Mouse (Mus musculus) left cerebral cortex, postnatal 36 days (tissue): ENCODE measurements around the gene Sars. TPM values are rescaled to one million over a fixed set of nuclear protein-coding genes. Genes with fewer than 3 reads are reported as not detected.

Source experiments
- DNase-seq, 2 experiments: peaks; one replicate each; pipeline ENCODE4 v3.0.0; 2021 to 2022; ENCODE audit warnings: low spot score in 2 of 2, mixed read lengths in 1 of 2
- intact Hi-C: fragments of 180-260 bp; cut with DNase I; formaldehyde crosslinking; loops from one replicate; pipeline ENCODE4 v1.15.1; 2025
- total RNA-seq, 2 experiments: library from RNA; stranded (reverse); gene quantifications; 2 replicates each; pipeline ENCODE4 v1.2.3; 2021

Sars gene
- 100 to 1,000 TPM; 202 to 231 TPM for total RNA-seq

DNA sequence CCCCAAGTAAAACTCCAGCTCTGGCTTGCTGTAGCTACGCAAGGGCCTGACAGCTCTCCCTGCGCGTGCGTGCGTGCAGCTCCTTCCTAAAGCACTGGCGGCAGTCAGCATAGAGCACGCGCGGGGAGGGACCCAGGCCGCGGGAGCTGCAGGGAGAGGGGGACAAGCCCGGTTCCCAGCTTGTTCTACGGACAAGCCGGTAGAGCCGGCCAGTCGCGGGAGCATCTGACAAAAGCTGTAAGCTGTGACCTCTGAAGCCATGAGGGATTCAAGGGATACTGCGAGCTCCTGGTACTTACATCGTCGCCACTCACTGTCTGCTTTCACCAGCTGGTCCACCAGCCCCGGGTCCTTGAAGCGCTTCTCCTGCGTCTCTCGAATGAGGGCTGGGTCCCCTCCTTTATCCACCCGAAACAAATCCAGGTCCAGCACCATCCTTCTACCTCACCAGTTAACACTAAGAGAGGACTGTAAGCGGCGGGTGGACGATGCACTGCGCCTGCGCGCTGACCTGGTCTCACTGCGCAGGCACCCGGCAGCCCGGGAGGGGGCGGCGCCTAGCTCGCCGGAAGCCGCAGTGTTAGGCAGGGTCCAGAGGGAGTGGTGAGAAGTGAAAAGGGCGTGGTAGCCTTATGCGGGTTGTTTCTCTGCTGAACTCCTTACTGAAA, at the start of gene Sars:
Sars (minus strand) TSS at position 512 of the 668 bp plus-strand sequence.
- intact Hi-C loops: loop anchor here (5.0 kb wide), 1 partner anchor 38 kb away; no protein-coding TSS in a partner anchor
- peak; percentile 87 to 90 for DNase-seq

DNA sequence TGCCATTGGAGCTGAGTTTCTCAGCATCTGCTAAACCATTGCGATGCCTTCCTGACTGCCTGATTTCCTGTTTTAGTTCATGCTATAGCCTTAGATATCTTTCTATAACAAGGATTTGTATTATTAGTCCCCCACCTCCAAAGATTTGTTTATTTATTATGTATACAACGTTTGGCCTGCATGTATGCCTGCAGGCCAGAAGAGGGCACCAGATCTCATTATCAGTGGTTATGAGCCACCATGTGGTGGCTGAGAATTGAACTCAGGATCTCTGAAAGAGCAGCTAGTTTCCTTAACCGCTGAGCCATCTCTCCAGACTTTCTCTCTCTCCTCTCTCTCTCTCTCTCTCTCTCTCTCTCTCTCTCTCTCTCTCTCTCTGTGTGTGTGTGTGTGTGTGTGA, 45.0 kb upstream of the Sars start:
- DNase-seq: no peak
- intact Hi-C loops: no loop called here

DNA sequence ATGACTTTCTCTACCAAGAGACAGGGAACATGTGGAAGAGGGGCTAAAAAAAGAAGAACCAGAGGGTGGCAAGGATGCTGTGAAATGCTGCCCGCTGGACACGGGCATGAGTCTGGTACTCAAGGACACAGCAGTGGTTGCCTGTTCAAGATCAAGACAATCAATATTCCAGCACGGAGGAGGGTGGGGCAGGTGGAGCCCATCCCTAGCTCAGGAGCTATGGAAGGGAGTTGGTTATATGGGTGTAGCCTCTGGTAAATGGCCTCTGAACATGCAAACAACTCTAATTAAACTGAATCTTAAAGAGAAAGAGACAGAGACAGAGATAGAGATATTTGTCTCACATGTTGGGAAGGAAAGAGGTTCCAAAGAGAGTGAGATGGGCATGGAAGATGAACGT, 39.7 kb upstream of the Sars start:
- intact Hi-C loops: no loop called here

DNA sequence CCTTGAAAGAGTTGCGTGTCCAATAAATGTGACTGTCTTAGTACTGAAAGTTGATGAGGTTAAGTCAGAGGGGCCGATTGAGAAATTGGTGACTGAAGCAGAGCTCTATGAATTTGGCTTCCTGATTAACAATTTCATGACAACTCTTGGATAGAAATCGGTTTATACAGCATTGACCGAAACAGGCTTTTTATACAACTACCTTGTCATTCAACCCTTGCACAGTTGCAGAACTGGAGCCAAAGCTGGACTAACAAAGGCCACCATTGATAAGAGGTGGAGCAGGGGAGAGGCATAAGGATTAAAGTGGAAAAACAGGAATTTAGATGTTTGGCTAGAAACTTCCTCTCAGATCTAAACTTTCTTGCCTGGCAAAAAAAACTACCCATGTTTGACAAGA, 33.8 kb upstream of the Sars start:
- DNase-seq: no peak
- intact Hi-C loops: no loop called here

More for the DNA sequence above, 39.7 kb upstream of the Sars start:
- no peak for DNase-seq

DNA sequence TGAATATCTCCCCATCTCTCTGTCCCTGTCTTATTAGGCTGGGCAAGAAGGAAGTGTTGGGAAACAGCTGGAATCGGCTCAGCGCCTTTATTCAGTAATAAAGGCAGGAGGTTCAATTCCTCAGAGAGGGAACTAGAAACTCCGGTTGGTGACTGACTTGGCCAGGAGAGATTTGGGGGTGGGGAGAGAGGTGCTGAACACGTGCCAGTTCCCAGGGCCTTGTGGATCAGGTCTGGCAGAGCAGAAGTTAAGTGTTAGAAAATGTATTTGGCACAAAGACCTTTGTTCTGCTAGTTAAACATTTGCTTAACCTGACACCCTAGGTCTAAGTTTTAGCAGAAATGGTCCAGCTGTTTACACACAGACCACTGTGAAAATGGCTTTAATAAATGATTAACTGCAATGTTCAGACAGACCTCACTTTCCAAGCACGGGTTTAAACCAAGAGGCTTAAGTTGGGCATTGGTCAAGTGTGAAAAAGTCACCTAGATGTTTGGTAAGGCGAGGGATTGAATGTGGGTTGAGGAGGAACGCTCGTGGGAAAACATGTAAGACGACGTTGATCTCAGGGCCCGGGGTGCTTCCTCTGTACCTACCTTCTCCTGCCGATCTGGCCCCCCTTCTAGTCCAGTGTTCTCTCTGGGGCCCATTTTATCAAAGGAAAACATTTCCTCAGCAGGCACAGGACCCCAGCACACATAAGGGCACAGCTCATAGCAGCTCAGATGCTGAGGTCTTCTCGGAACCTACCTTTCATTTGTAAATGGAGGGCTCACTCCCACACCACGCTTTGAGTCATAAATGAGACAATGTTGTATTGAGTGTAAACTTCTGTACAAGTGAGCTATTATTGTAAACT, 32.0 kb upstream of the Sars start:
- intact Hi-C loops: no loop called here
- DNase-seq: no peak

DNA sequence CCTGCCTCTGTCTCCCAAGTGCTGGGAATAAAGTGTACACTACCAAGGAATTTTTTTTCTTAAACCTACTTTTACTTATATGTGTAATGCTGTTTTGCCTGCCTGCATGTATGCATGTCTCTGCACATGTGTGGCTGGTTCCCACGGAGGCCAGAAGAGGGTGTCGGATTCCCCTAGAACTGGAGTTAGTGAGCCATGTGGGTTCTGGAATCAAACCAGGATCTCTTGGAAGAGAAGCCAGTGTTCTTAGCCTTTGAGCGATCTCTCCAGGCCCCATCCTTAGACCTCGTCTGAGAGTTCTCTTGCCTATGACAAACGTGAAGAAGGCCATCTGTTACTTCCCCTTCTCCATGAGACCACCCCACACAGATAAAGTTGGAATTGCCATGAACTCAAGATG, 30.5 kb upstream of the Sars start:
- intact Hi-C loops: no loop called here
- DNase-seq: no peak

DNA sequence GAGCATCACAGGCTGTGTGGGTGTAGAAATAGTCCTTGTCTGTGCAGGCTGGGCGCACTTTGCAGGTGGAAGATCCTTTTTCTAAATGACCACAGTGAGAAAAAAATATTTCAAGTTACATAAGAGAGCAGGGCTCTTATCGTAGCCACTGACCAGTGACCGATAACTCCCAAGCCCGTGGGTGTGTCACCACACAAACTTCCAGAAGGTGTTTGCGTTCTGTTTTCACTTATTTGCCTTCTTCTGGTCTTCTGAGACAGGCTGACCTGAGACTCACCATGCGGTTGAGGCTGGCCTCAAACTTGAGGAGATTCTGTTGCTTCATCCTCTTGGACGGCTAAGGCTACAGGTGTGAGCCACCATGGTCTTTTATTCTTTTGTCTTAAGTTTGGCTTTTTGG, 30.0 kb upstream of the Sars start:
- no peak for DNase-seq

DNA sequence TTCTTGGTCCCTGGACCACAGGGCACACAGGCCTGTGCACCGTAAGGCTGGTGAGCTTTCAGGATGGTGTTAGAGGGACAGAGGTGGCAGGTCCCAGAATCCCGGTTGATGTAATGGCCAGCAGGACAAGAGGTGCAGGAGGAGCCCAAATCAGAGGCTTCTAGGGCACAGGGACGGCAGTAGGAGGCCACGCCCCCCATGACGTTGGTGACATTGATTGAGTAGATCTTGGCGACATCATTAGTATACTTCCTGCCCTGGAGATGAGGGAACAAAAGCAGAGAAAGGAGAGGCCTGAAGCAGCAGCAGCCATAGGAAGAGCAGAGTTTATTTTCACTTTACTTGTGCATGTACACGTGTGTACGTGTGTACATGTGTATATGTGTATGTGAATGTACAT, 22.8 kb upstream of the Sars start:
- intact Hi-C loops: no loop called here
- DNase-seq: no peak

More for the DNA sequence above, 30.0 kb upstream of the Sars start:
- intact Hi-C loops: no loop called here

DNA sequence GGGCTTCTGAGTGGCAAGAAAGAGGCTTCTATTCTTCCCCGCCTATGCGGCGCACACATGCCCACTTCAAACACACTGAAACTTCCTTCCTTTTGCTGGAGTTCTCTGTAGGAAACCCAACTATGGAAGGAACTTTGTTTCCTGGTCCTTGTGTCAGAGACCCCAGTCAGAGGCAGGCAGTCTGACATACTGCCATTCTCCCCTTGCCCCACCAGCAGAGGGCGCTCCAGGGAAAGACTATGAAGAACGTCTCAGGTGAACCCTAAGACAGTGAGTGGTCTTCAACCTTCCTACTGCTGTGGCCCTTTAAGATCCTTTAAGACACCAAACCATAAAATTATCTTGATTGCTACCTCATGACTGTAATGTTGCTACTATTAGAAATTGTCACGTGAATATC, 21.4 kb upstream of the Sars start:
- intact Hi-C loops: no loop called here
- peak in 1 of 2 experiments; percentile 19 for DNase-seq

DNA sequence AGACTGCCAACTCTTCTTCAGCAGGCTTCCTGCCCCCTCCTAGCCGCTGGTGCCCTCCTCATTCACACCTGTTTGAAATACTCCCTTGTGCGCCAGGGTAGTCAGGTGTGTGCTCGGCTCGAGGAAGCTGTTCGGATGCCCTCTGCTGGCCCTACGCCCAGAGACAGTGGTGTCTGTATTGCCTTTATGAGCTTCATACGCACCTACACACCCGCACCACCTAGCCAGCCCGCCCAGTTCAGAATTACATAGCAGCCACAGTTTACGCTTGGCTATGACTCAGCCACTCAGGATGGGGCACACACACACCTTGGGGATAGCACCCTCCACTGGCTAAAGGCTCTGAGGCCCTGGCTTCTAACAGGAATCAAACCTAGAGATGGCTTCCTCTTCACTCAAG, 13.9 kb upstream of the Sars start:
- intact Hi-C loops: no loop called here
- DNase-seq: no peak

DNA sequence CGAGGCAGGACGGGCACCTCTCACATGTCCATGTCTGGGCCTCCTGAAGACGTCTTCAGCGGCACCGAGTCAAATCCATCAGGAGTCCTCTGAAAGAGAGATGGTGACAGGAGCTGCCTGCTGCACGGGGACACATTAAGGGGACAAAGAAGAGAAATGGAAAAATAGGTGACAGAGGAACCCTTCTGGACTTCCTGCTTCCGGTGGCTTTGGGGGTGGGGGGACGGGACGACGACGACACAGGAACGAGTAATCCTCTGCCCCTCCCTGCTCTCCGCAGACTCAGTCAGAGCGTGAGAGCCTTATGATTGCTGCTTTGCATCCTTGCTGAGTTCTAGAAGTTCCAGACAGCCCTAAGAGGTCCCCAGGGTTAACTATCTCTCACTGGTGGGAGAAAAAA, 13.4 kb upstream of the Sars start:
- no peak for DNase-seq
- intact Hi-C loops: no loop called here

DNA sequence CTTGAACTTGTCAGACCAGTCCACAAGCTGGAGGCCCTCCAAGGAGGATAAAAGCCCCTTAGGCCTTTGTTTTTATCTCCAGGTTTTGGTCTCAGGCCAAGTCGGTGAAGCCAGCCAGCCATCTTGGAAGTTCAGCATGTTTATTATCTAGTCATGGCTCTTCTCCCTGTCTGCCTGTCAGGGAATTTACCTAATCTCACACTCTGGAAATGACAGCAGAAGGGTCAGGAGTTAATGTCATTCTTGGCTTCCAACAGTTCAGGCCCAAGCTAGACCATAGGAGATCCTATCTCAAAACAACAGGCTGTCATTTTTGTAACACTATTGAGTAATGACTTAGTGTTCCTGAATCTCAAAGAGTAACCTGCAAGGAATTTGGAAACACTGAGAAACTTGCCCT, 9.2 kb upstream of the Sars start:
- DNase-seq: no peak
- intact Hi-C loops: no loop called here

DNA sequence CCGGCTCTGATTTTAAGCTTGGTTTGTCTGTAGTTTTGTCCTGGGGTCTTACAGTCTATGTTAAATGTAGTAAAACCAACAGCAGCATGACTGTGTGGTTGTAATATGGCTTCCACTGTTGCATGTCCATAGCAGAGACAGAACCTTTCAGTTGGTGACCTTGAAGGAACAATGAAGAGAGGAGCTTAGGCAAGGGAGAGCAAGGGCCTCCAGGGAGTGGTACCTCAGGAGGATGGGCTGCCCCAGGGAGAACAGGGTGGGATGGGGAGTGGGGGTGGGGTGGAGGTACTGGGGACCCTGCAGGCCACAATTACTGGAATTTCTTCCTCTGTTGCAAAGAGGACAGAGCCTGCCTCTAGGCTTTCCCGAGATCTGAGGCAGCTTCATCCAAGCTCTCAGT, 7.0 kb upstream of the Sars start:
- intact Hi-C loops: no loop called here

DNA sequence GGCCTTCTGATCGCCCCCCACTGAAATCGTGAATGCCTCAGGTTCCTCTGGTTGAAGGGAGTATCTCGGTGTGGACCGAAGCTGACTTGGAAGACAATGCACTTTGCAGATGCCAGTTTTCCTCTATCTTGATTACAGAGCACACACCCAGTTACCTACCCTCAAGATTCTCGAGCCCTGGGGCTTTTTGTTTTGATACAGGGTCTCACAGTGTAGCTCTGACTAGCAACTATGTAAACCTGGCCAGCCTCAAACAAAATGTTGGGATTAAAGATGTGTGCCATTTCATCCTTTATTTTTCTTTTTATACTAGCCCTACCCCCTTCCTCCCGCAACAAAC, 327 bp upstream of the Sars start:
- intact Hi-C loops: no loop called here

More for the DNA sequence above, 7.0 kb upstream of the Sars start:
- no peak for DNase-seq

DNA sequence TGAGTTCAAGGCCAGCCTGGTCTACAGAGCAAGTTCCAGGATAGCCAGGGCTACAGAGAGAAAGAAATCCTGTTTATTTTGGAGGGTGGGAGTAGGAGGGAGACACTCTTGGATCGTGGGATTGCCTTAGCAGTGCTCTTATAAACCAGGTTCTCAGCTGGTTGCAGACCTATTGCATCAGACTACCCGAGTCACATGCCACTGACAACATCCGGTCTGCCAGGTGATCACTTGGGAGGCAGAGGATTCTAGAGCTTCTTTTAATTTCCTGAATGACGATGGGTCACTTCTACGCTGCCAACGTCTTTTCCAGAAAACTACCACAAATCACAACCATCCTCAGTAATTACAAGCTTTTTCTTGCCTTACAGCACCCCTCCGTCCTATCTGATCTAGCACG, 980 bp downstream of the Sars start:
- DNase-seq: peak; percentile 40 to 43
- intact Hi-C loops: loop anchor here (5.0 kb wide), 1 partner anchor 37 kb away; no protein-coding TSS in a partner anchor

More for the DNA sequence above, 327 bp upstream of the Sars start:
- DNase-seq: no peak

DNA sequence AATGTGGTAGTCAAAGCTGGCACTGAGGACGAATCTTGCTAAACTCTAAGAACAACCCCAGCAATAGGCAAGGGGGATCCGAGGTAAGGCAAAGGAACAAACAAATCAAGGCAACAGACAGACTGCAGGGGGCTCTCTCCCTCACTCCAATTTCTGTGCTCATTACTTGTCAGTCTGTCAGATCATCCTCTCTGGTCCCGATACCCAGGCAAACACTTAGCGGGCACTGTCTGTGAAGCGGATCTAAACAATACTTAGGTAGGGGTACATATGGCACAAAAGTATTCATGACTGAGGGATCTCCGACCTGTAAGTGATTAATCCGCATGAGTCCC, 8.7 kb downstream of the Sars start:
- DNase-seq: no peak
- intact Hi-C loops: no loop called here

DNA sequence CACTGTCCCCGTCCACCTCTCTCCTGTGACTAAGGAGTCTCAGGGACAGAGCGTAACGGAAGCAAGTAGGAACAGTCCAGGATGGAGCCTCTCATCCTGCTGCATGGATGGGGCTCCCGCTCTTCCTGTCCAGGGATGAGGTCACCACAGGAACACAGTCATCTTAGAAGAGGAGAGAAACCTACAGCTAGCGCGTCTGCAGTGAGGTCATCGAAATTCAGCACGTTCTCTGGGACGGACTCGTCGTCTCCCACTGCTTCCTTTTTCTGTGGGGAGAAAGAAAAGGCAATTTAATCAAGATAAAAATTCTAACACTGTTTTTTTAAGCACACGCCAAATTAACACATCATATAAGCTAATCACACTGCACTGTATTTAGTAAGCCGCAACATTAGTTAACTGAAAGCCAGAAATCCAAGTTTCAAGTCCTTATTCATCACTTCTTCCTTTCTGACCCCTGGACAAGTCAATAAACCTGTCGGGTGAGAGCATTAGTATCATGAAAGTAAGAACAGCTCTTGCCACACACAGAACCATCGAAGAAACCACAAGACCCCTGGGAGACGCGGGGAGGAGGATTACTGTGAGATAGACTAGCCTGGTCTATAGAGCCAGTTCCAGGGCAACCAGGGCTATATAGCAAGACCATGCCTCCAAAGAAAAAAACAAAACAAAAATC, 9.2 kb downstream of the Sars start:
- no peak for DNase-seq
- intact Hi-C loops: no loop called here

DNA sequence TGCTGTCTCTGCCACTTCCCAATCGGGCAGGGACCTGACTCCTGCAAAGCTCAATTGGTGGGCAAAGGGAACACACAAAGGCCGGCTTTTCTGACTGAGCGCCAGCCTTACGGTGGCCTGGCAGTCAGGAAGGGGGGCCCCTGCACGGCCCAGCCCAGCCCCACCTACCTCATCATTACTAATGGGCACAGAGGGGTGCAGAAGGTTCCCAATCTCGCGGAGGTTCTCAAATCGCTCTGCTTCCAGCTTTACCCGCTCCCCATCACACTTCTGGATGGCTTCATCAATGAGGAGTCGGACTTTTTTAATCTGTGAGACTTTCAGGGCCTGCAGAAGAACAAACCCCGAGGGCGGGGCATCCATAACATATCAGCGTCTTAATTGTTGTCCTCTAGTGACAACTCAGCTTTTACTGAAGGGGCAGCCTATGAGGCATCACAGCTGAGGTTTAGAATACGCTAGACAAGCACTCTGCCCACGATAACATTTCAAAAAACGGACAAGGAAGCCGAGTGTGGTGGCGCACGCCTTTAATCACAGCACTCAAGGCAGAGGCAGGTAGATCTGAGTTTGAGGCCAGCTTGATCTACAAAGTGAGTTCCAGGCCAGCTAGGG, 11.0 kb downstream of the Sars start:
- no peak for DNase-seq
- intact Hi-C loops: no loop called here

DNA sequence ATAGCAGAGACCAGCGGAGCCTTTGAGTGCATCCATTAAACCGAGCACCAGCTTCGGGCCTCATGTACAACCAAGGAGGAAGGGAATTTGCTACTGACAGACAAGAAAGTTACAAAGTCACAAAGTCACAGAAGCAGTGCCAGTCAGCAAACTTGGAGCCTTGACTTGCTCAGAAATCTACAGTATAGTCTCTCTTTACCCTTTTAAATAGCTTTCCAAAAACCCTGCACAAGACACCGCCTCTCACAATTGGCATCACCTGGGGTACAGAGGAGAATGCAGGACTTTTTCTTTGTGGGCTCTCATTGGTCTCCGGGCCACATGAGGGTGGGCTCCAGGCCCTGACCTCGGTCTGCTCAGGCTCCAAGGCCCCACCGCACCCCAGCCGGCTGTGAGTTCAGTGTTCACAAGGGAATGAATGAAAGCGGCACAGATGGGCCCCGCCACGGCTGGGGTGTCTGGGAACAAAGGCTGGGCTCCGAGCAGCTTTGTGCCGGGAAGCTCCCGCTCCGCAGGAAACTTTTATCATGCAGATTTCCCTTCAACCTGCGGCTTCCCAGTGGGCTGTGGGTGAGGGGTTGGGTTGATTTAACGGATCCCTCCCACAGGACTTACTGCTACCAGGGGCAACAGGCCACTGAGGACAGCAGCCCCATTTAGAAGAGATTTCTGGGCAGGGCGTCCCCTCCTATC, 11.7 kb downstream of the Sars start:
- intact Hi-C loops: no loop called here
- DNase-seq: no peak
